Mouse (Mus musculus) C2C12 (cell line): ENCODE measurements around the gene Ly6f. TPM values are rescaled to one million over a fixed set of nuclear protein-coding genes. Genes with fewer than 3 reads are reported as not detected.

Source experiments
- H3K27me3 ChIP-seq: one replicate; pipeline ENCODE4 v1.6.1; 2011; ENCODE audit not compliant: control insufficient read depth, insufficient read depth, insufficient read length
- H3K36me3 ChIP-seq: one replicate; pipeline ENCODE4 v1.6.1; 2011; ENCODE audit not compliant: control insufficient read depth, insufficient read depth
- H3K4me3 ChIP-seq: one replicate; pipeline ENCODE4 v1.5.1; 2011; ENCODE audit warnings: mild to moderate bottlenecking, control low read depth; ENCODE audit not compliant: poor library complexity, insufficient read depth, severe bottlenecking
- H3K79me2 ChIP-seq: one replicate; pipeline ENCODE4 v1.6.1; 2011; ENCODE audit not compliant: control insufficient read depth, insufficient read depth
- H3K79me3 ChIP-seq: one replicate; pipeline ENCODE4 v1.6.1; 2011; ENCODE audit warnings: low read depth, control low read depth
- H3ac ChIP-seq: one replicate; pipeline ENCODE3; 2011; ENCODE audit warnings: low read depth; ENCODE audit not compliant: control insufficient read depth, insufficient read length
- CEBPB ChIP-seq: IDR thresholded peaks from one replicate; pipeline ENCODE4 v1.6.1; 2011; ENCODE audit warnings: low read depth, mild to moderate bottlenecking, control low read depth, moderate library complexity
- CTCF ChIP-seq: IDR thresholded peaks from one replicate; pipeline ENCODE4 v1.5.1; 2011; ENCODE audit not compliant: control insufficient read depth, insufficient read depth, insufficient read length
- FOSL1 ChIP-seq: IDR thresholded peaks from one replicate; pipeline ENCODE4 v1.8.0; 2011; ENCODE audit warnings: mild to moderate bottlenecking, low read length; ENCODE audit not compliant: poor library complexity, insufficient read depth, severe bottlenecking
- MAX ChIP-seq: IDR thresholded peaks from one replicate; pipeline ENCODE4 v1.6.1; 2011; ENCODE audit warnings: mild to moderate bottlenecking, control low read depth
- MYOD1 ChIP-seq: IDR thresholded peaks from one replicate; pipeline ENCODE4 v1.6.1; 2011; ENCODE audit warnings: low read depth; ENCODE audit not compliant: control insufficient read depth, insufficient read length
- MYOG ChIP-seq: IDR thresholded peaks from one replicate; pipeline ENCODE4 v1.6.1; 2011; ENCODE audit not compliant: control insufficient read depth, insufficient read length; ENCODE audit errors: extremely low read depth
- USF1 ChIP-seq: IDR thresholded peaks from one replicate; pipeline ENCODE4 v1.6.1; 2011; ENCODE audit warnings: low read depth, mild to moderate bottlenecking, control low read depth, moderate library complexity
- polyA plus RNA-seq: library from polyadenylated mRNA; unstranded; fragments of >200 nt; fragmentation: generic; extraction: Trizol; gene quantifications from one replicate; pipeline ENCODE4 v1.2.1, GENCODE M21; 2012; ENCODE audit warnings: missing spikeins

Gene Ly6f
- polyA plus RNA-seq, 1 experiment, result 0.14 TPM

- no peaks in the 10 kb centered on the region for H3K79me3 ChIP-seq
- H3K4me3 ChIP-seq, result no peak overlapping the region
- no peak overlapping the region for H3ac ChIP-seq
- no peaks in the 10 kb centered on the region for H3K27me3 ChIP-seq
- TF ChIP-seq CTCF (no peak), CEBPB (no peak), FOSL1 (no peak), MYOD1 (no peak), MYOG (no peak), USF1 (no peak), MAX (no peak)
- H3K36me3 ChIP-seq, result no peaks in the 10 kb centered on the region
- H3K79me2 ChIP-seq, result no peaks in the 10 kb centered on the region
Observed at GRCm38 (mm10) chr15:75265863-75266262, 2.4 kb upstream of the Ly6f start.

- H3K79me3 ChIP-seq, result no peaks in the 10 kb centered on the region
- no peak overlapping the region for H3ac ChIP-seq
- H3K27me3 ChIP-seq, result no peaks in the 10 kb centered on the region
- no peaks in the 10 kb centered on the region for H3K79me2 ChIP-seq
- no peak for TF ChIP-seq USF1
- no peak for TF ChIP-seq MAX
- no peak for TF ChIP-seq CTCF
- TF ChIP-seq MYOD1, result no peak
- no peak for TF ChIP-seq CEBPB
- no peak for TF ChIP-seq FOSL1
- TF ChIP-seq MYOG, result no peak
- H3K36me3 ChIP-seq, result no peaks in the 10 kb centered on the region
- H3K4me3 ChIP-seq, result no peak overlapping the region
Observed at GRCm38 (mm10) chr15:75266626-75267025, 1.6 kb upstream of the Ly6f start.

GRCm38 (mm10) chr15:75268916-75269829 lies 952 bp downstream of the Ly6f start:
- H3K27me3 ChIP-seq, result no peaks in the 10 kb centered on the region

GRCm38 (mm10) chr15:75270169-75270568 lies 1.9 kb downstream of the Ly6f start:
- no peaks in the 10 kb centered on the region for H3K79me2 ChIP-seq
- H3ac ChIP-seq, result no peak overlapping the region
- TF ChIP-seq CTCF (no peak), CEBPB (peak; percentile 38), MAX (no peak), MYOD1 (no peak)
- H3K79me3 ChIP-seq, result no peaks in the 10 kb centered on the region
- H3K36me3 ChIP-seq, result no peaks in the 10 kb centered on the region
- no peak overlapping the region for H3K4me3 ChIP-seq
- H3K27me3 ChIP-seq, result no peaks in the 10 kb centered on the region

More at GRCm38 (mm10) chr15:75268916-75269829, 952 bp downstream of the Ly6f start:
- H3K36me3 ChIP-seq, result no peaks in the 10 kb centered on the region
- TF ChIP-seq FOSL1, result no peak
- TF ChIP-seq MAX, result no peak
- no peak for TF ChIP-seq MYOD1
- no peak for TF ChIP-seq USF1
- TF ChIP-seq MYOG, result no peak
- no peak for TF ChIP-seq CEBPB
- no peak for TF ChIP-seq CTCF
- no peak overlapping the region for H3K4me3 ChIP-seq
- no peak overlapping the region for H3ac ChIP-seq
- H3K79me3 ChIP-seq, result no peaks in the 10 kb centered on the region
- no peaks in the 10 kb centered on the region for H3K79me2 ChIP-seq

- H3K27me3 ChIP-seq, result no peaks in the 10 kb centered on the region
- H3ac ChIP-seq, result no peak overlapping the region
- H3K79me2 ChIP-seq, result no peaks in the 10 kb centered on the region
- no peaks in the 10 kb centered on the region for H3K79me3 ChIP-seq
- H3K36me3 ChIP-seq, result no peaks in the 10 kb centered on the region
- TF ChIP-seq FOSL1, result peak; percentile 50
- no peak for TF ChIP-seq CTCF
- no peak for TF ChIP-seq USF1
- TF ChIP-seq MYOG, result no peak
- TF ChIP-seq MAX, result peak; percentile 29
- H3K4me3 ChIP-seq, result no peak overlapping the region
Observed at GRCm38 (mm10) chr15:75270691-75271362, 2.6 kb downstream of the Ly6f start.

- TF ChIP-seq CTCF, result no peak
- TF ChIP-seq MYOD1, result no peak
- TF ChIP-seq USF1, result no peak
- no peak for TF ChIP-seq FOSL1
- TF ChIP-seq CEBPB, result no peak
- TF ChIP-seq MAX, result no peak
- no peak for TF ChIP-seq MYOG
- Histone ChIP-seq H3K27me3 (no peaks in the 10 kb centered on the region), H3K4me3 (no peak overlapping the region), H3K36me3 (no peaks in the 10 kb centered on the region), H3ac (no peak overlapping the region), H3K79me2 (no peaks in the 10 kb centered on the region), H3K79me3 (no peaks in the 10 kb centered on the region)
Observed at GRCm38 (mm10) chr15:75271426-75271825, 3.2 kb downstream of the Ly6f start.
